Mouse (Mus musculus) right cerebral cortex, adult 2 months (tissue): ENCODE results near the gene Ispd.

Source experiments
- DNase-seq, 2 experiments: peaks; one replicate each; pipeline ENCODE4 v3.0.0; 2021 to 2022; ENCODE audit warnings: low spot score in 2 of 2

Gene Ispd

DNA sequence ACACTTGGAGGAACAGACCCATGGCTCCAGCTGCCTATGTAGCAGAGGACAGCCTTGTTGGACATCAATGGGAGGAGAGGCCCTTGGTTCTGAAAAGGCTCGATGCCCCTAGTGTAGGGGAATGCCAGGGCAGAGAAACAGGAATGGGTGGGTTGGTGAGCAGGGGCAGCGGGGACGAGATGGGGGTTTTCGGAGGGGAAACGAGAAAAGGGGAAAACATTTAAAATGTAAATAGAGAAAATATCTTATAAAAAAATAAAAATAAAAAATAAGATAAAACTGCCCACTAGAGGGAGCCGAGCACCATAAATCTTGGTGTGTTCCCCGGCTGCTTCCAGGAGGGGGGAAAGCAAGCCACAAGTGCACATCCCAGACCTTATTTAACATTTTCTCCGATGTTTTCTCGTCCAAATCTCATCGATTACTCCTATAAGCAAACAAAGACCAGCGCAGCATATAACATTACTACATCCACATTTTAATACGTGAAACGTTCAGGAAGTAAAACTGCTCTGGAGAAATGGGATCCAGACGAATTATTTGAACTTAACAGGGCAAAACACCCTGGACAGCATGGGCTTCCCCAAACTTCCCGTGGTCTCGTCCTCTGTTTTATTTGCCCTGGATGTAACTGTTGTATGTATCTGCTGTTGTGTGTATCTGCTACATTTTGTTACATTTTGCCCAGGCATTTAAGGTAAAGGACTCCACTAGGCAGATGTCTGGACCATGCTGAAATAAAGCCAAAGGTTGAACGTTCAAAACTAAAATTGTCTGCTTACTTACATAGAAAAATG, 332.8 kb downstream of the Ispd start:
- peak; percentile 26 to 33 for DNase-seq

DNA sequence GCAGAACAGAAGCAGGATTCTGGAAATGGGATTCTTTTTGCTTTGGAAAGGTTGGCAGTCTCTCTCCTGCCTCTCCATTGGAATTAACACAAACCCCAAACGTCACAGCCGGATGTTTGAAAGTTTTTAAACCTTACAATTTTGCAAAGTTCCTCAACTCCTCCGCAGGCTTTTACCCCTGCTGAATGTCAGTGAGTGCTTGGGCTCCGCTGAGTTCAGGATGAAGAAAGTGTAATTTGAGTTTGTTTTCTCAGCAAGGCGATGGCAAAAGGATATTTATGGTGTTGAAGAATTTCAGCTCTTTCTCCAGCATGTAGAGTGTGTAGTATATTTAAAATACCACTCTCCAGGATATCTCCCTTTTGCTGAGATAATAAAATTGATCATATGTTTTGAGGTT, 336.3 kb downstream of the Ispd start:
- no peak for DNase-seq

DNA sequence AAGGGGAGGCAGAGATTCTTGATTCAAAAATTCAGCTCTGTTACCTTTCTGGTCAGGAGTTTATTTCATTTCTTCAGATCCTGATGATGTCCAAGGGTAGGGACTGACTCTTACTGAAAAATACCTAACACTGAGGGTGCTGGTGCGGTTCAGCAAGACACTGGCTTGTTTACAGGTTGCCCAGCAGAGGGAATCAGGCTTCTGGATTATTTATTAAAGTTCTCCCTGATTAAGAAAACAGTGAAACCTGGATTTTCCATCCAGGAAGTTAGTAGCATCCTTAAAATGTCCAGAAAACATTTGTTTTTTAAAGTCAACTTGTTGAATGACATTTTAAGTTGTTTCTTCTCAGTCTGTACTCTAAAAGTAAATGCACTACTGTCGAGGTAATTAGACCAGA, 337.2 kb downstream of the Ispd start:
- DNase-seq, result no peak

DNA sequence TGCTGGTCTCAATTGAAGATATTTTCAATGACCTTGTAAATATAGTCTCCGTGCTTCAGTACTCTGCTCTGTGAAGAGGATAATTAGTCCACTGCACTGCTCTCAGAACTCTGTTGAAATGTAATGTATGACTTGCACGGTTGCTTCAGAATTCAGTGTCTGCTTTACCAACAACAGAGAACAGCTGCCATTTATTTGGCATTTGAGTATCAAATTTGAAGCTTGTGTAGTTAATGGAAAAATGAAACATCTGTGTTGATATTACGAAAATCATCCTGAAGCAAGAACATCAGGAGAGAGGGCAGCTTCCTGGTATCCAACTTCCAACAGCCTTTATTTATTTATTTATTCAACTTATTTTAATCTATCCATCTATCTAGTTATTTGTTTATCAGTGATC, 337.8 kb downstream of the Ispd start:
- DNase-seq, result no peak

DNA sequence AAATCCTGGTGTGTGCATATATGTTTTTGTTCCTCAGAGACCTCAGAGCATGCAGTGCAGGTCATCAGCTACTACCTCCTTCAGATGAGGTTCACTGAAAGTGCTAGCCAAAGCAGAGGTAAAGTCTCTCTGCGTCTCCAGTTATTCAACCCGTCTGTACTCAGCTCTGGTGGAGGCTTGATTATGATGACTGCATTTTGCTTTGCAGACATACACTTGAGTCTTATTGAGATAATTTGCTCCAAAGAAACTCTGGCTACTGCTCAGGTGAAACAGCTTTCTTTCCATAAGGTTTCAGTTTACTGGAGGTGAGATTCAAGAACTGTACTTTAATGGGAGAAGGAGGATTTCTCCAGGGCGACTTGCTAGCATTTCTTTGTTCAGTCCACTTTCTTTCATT, 339.5 kb downstream of the Ispd start:
- DNase-seq, result no peak

DNA sequence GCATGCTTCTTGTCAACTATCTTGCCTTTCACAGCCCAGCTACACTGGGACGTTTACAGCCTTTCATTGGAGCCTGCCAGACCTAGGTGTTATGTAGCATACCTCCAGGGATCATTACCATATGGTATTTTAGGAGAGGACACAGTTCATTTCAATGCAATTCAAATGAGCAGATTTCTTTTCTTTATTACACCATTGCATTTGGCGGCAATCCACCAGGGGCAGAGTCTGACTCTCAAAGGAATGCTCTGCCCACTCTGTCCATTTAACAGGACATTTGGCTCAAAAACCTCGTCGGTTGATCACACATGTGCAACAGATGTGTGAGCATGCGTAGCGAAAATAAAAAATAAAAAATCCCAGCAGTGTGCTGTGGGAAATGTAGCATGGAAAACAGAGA, 340.0 kb downstream of the Ispd start:
- no peak for DNase-seq

DNA sequence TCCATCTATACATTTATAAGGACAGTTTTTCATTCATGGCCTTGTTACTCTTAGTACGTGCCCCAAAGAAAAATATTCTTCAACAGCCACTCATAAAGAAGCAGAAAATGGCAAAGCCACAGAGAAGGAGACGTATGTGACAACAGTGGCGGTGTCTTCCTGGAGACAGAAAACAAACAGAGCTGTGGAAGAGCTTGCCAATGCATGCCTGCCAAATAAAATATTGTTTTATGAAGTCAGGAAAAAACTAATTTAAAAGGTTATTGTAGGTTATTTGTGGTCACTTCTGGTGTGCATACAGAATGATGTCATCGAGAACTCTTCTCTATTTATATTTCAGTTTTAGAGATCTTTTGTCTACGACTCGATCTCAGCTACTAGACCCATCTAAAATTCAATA, 341.5 kb downstream of the Ispd start:
- no peak for DNase-seq

DNA sequence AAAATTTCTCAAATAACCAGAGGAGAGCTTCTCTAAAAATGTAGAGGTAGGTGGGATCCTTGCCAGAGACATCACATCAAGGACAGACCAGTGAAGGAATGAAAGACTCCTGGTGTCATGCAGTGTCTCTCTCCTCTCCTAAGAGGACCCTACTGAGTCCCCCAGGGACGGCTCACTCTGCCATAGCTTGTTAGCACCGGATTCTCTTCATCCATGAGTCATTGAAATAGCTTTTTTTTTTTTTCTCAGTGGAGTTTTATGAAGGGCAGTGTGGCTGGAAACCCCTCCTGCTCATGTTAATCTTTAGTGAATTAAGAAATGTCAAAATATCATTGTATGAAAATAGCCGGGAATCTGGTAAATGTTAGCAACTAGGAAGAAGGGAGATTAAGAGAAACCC, 342.1 kb downstream of the Ispd start:
- DNase-seq, result no peak

DNA sequence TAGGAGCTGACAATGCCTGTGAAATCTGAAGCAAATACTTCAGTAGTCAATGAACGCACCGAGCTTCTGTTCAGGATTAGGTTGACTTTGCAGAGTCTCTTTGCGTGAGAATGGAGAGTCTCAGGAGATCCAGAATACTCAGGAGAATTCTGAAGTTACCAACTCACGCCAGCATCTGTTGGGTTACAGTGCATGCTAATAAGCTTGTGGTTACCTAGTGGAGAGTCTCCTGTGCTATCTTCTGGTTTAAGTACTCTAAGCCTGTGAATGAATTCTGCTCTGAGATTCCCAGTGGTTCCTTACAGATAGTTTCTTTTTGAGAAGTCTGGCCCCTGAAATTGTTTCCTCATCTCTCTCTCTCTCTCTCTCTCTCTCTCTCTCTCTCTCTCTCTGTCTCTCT, 343.0 kb downstream of the Ispd start:
- no peak for DNase-seq

DNA sequence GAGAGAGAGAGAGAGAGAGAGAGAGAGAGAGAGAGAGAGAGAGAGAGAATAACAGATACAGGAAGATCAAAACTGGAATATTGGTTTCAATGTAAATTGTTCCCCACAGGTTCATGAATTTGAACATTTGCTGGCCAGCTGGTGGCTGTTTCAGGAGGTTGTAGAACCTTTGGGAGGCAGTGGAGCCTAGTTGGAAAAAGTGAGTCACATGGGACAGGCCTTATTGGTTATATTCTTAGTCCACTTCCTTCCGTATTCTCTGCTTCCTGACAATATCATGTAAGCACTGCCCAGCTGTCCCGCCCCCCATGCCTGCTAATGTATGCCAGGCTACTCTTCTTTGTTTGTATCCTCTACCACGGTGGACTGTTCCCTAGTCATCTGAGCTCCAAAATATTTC, 344.0 kb downstream of the Ispd start:
- DNase-seq, result no peak

DNA sequence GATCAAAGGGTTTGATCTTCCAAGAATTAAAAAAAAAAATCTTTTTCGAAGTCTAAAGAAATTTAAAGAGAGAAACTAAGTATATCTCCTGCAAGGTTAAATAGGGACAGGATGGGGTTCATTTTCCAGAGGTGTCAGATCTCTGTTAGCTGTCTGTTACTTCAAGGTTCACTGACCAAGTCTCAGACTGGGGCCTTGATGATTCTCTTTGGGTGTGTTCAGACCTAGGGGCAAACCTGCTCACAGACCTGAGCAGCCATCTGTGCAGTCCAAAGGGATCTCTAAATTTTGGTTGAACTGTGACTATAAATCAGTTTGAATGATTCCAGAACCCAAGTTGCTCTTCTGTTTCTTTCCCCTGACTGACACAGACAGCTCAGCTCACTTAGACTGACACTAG, 344.8 kb downstream of the Ispd start:
- DNase-seq, result no peak

DNA sequence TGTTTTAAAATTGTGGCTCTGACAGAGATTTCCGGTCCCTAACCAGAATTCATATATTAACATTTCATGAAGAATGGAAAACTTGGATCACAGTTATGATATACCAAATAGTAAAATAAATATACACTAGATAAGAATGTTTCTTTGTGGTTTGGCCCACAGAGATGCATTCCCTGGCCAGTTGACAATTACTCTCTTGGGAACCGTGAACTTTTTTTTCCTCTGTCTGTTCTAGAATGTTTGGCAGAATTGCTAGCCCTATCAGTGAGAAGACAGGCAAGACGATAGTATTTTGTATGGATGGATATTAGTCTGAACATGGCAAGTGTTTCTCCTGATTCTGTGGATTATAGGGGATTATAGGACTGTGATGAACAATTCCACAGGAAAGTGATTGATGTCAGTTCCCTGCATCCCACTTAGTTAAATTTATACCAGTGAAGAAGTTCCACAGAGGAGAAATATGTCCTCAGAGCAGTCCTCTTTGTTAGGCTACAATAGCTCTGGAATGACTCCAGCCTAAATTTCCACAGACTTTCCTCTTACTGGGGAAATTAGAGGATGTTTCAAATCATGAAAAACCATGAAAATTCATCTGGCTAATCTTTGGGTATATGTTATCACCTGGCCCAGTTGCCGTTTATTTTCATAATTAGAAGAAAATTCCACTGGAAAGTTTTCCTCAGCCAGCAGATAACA, 352.6 kb downstream of the Ispd start:
- no peak for DNase-seq
